Mouse (Mus musculus) T-cell, adult 2 months (primary cell): ENCODE results near the gene Egln2.

Experiments
- DNase-seq: peaks from one replicate; pipeline ENCODE4 v3.0.0; 2022; ENCODE audit warnings: low spot score

Egln2 gene

DNA sequence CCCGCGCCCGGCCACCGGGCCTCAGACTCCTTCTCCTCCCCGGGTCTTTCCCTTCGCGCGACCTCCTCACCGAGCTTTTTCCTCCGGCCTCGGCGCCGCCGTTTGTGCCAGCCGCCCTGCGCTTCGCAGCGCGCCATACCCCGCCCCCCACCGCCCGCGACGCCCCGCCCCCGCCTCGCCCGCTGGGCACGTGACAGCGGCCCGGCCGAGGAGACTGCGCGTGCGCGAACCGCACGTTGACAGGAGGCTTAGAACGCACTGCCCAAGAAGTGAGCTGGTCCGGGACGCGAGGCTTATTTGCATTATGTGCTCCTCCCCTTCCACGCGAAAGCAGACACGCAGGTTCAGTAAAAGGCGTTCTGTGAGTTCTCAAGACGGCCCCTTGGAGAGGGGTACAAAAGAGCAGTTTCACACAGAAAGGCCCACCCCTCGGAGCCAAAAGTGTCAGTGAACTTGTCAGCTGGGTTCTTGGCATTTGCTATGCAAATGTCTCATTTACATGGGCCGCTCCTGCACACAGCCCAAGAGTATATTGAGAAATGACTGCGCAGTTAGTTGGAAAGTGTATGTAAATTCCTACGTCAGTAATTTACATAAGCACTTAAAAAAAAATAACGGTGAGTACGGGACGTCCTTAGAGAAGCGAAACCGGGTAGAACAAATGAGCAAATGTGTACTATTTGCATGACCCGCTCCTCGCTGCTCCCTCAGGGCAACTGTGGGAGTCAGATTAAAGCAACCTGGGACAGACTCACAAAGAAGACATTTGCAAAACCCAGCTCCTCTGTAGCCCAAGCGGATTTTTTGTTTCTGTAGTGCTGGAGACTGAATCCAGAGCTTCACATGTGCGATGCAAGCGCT, at the start of gene Egln2:
TSS of gene Egln2 (minus strand) at position 189 of the 861 bp plus-strand sequence.
- peak; percentile 96 for DNase-seq

GRCm38 (mm10) chr7:27212626-27213025, 46.0 kb upstream of the Egln2 start:
- DNase-seq: no peak

DNA sequence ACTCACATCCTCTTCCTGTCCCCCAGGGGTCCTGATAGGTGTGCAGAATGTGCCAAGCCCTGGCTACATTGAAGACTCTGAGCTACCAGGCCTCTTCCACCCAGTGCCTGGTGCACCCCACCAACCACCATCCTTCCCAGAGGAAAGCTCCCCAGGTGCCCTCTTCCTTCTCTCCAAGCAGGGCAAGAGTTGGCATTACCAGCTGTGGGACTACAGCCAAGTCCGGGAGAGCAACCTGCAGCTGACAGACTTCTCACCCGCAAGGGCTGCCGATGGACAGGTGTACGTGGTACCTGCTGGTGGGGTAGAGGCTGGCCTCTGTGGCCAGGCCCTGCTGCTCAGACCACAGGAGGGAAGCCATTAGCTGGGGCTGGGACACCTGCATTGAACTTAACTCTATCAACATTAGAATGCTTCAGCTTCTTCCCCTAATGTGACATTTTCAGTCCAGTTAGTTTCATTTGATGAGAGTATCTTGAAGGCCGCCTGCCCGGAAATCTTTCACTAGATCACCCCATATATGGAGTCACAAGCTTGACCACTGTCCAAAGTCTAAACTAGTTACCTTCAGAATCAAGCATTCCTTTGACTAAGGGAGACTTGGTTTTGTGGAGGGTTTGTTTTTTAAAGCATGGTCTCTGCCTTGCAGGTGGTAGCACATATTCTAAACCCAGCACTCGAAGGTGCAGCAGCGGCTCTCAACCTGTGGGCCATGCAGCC, 37.3 kb upstream of the Egln2 start:
- no peak for DNase-seq

DNA sequence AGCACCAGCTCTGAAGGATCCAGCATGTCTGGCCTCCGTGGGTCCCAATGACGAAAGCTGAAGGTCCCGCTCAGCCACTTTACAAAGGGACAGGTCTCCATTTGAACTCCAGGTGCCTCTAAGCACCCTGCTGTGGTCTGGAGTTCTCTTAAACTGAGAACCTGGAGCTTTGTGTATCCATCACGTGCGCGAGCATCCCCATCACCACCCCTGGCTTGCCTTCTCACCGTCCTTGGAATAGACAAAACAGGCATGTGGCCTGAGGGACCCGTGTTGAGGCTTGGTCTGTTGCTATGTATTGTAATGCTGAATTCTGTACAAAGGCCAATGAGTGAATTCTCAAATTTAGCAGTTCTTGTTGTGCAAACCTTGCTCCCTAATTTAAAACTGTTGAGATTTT, 32.2 kb upstream of the Egln2 start:
- no peak for DNase-seq

DNA sequence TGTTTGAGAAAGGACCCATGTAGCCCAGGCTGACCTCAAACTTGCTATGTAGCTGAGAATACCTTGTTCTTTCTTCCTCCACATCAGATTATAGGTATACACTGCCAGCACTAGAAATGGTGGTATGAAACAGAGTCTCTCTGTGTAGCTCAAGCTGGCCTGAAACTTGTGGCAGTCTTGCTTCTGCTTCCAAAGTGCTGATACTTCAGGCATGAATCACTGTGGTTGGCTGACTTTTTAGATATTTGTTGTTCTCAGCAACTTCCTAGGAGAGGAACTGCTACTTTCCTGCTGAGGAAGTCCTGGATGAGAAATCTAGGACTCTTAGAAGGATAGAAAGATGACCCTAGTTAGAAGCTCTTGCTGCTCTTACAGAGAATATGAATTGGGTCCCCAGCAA, 31.8 kb upstream of the Egln2 start:
- no peak for DNase-seq

- no peak for DNase-seq
Observed at GRCm38 (mm10) chr7:27197634-27198033, 31.0 kb upstream of the Egln2 start.

DNA sequence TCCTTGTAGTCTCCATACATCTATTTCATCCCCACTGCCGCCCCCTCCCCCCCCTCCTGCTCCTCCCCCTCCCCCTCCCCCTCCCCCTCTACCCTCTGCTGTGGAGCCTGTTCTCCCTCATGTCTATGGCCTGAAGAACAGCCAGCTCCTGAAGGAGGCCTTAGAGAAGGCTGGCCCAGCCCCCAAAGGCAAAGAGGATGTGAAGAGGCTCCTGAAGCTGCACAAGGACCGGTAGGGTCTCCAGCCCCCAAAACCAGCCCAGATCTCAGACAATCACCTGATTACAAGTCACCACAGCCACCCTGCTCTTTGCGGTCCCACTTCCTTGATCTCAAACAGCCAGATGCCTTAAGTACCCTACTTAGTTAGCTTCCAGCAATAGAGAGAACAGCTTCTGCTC, 30.5 kb upstream of the Egln2 start:
- no peak for DNase-seq

DNA sequence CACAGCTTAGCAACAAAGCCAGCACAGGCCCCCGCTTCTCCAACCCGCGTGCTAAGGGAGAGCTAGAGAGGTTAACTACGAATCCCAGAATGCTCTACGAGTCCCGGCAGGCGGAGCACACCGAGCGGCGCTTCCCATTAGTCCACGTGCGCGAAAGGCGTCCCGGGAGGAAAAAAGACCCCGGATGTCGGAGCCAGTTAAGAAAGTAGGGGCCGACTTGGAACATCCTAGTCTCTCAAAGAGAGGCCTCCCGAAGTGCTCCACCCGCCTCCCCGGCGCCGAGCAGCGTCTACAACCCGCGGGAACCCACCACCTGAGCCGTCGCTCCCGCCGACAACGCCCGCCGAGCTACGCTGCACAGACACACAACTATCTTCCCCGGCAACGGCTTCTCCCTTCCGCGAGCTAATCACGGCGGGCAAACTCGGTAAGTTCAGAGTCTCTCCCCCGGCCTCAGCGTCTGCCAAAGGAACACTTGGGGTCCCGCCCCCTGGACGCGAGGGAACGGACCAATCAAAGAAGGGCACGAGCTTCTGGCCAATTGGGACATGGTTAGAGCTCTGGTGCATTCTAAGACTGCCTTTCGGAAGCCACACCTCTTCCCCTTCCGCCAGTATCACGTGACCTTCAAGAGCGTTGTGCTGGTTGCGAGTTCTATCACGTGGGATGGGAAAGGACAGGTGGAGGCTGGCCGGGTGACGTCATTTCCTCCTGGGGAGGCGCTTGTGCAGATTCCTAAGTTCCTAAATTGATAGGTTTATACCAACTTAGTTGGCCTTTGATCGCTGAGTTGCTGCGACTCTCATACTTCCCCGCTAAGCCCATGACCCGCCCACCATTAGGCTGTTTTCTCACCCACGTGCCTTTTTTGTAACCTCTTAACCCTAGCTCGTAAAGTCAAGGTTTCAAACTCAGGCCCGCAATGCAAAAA, 29.3 kb upstream of the Egln2 start, which contains the start of the genes BC024978 and Snrpa:
TSS of gene BC024978 (plus strand) at position 101 of the 931 bp plus-strand sequence.
TSS of gene Snrpa (minus strand) at position 591 of the 931 bp plus-strand sequence.
- peak; percentile 98 for DNase-seq

DNA sequence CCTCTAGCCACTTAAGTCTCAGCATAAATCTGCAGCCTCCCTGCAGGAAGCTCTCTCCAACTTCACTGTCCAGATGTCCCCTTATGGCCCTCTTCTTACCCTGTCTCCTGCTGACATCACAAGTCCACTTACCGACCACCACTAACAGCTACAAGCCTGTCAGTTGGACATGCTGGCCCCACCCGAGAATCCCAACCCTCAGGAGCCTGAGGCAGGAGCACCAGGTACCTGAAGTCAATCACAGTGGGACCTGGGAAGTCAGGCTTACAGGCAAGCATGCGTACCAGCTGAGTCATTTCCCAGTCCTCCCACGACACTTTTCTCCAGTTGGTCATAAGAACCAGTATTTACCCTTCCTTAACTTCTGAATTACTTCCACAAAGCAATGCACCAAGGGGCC, 27.1 kb upstream of the Egln2 start:
- DNase-seq: no peak

- DNase-seq: no peak
Observed at GRCm38 (mm10) chr7:27192434-27192833, 25.8 kb upstream of the Egln2 start.

GRCm38 (mm10) chr7:27189271-27189931, 22.8 kb upstream of the Egln2 start:
- DNase-seq: no peak

DNA sequence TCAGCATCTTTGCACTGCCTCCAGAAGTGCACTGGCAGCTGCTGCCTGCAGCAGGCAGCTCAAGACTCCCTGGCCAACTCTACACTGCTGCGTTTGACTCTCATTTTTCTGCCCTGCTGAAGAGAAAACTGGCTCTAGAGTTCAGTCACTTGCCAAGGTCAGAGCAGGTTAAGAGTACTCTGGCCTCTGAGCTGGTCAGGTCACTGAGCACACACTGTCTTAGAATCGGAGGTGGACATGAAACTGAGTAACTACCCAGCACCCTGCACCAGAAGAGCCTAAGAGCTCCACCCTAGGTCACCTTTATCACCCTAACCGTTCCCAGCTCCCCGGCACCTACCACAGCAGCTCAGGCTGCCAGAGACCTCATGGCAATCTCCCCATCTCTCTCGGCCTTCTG, 19.4 kb upstream of the Egln2 start:
- DNase-seq: no peak

DNA sequence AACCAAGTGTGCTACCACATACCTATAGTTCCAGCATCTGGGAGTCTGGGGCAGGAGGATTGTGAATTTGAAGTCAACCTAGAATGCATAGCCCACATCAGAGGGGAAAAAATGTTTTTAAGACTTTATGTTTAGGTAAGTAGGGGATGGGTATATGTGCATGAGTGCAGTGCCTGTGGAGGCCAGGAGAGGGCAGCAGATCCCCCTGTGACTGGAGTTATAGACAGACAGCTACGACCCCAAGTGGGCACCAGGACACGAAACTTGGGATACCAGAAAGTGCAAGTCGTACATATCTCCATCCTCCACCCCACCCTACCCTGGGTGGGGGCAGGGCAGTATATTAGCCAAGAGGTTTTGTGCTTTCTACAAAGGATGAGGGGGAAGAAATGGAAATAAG, 18.4 kb upstream of the Egln2 start:
- peak; percentile 43 for DNase-seq

DNA sequence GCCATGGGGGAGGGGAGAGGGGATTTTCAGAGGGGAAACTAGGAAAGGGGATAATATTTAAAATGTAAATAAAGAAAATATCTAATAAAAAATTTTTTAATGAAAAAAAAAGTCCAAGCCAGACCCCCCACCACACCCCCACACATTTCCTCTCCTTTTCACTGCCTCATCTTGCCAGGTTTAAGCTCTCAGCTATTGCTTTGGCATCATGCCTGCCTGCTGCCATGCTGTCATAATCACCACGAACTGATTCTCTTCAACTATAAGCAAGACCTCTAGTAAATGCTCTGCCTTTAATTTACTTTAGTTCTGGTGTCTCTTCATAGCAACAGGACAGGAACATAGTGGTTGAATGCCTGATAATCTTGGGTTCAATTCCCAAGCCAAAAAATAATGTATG, 15.9 kb upstream of the Egln2 start:
- DNase-seq: no peak

GRCm38 (mm10) chr7:27180837-27181695, 14.5 kb upstream of the Egln2 start, which contains the start of the genes Gm21983 and Mia:
TSS of gene Gm21983 (minus strand) at chr7:27181086.
TSS of gene Mia (minus strand) at chr7:27181157.
- no peak for DNase-seq

DNA sequence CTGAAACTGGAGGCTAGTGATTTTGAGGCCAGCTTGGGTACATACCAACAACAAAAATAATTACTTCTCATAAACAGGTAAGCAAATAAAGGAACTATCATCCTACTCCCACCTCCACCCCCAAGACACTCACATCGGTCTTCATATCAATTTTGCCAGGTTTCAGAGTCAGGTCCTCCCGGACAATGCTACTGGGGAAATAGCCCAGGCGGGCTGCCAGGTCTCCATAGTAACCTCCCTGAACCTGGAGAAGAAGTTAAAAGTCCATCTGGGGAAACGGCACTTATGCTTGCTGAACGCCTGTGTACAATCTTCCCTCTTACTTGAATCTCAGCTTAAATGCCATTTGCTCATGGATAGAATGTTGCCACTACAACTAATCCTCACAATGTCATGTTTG, 13.4 kb upstream of the Egln2 start:
- no peak for DNase-seq

GRCm38 (mm10) chr7:27179217-27179918, 12.8 kb upstream of the Egln2 start:
- DNase-seq: no peak

- DNase-seq: peak; percentile 99
Observed at GRCm38 (mm10) chr7:27178324-27179216, 12.0 kb upstream of the Egln2 start, which contains the start of gene Rab4b. TSS of gene Rab4b (minus strand) at chr7:27178896.

DNA sequence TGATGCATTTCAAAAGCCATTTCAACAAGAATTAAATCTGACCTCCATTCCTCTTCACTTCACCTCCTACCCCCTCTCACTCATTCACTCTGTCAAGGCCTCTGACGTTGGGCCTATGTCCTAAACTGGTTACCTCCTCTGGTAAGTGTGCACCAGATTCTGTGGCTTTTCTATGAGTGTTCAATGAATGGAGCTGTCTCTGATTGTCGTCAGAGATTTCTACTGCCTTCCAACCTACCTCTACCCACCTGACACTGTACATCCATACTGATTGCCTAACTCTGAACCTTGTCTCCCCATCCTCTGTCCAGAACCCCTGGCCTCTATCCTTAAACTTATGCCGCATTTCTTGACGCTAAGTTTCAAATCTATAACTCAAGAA, 11.3 kb upstream of the Egln2 start:
- peak; percentile 23 for DNase-seq
